Mouse (Mus musculus) neural tube, embryonic 15.5 days (tissue): Measurements from ENCODE around the gene Lrriq4. TPM values are rescaled to one million over a fixed set of nuclear protein-coding genes. Genes with fewer than 3 reads are reported as not detected.
A peak's percentile ranks its signal among the peaks of the same experiment; 100 is the strongest.

Source experiments
- ATAC-seq: fragments of 200-750 bp; cut with Nextera tagmentation; 2 replicates; pipeline ENCODE4 v1.8.0; 2017; ENCODE audit warnings: mild to moderate bottlenecking, moderate TSS enrichment, moderate library complexity; ENCODE audit not compliant: low FRiP score
- H3K27ac ChIP-seq: fragments of 300-500 bp; sonication (generic); replicated peaks from 2 replicates; pipeline ENCODE4 v1.5.1; 2015; ENCODE audit warnings: mild to moderate bottlenecking, inconsistent platforms
- H3K27me3 ChIP-seq: fragments of 300-500 bp; sonication (generic); replicated peaks from 2 replicates; pipeline ENCODE4 v1.6.1; 2015; ENCODE audit warnings: inconsistent platforms
- H3K36me3 ChIP-seq: fragments of 300-500 bp; sonication (generic); 2 replicates; pipeline ENCODE4 v1.6.1; 2015; ENCODE audit warnings: inconsistent platforms
- H3K4me1 ChIP-seq: fragments of 300-500 bp; sonication (generic); 2 replicates; pipeline ENCODE4 v1.6.1; 2015; ENCODE audit warnings: inconsistent platforms
- H3K4me2 ChIP-seq: fragments of 300-500 bp; sonication (generic); 2 replicates; pipeline ENCODE4 v1.6.1; 2015; ENCODE audit warnings: inconsistent platforms, mild to moderate bottlenecking, moderate library complexity
- H3K4me3 ChIP-seq: fragments of 300-500 bp; sonication (generic); replicated peaks from 2 replicates; pipeline ENCODE4 v1.5.1; 2015; ENCODE audit warnings: mild to moderate bottlenecking, inconsistent platforms
- H3K9ac ChIP-seq: fragments of 300-500 bp; sonication (generic); replicated peaks from 2 replicates; pipeline ENCODE4 v1.6.1; 2015; ENCODE audit warnings: mild to moderate bottlenecking, inconsistent platforms
- H3K9me3 ChIP-seq: fragments of 300-500 bp; sonication (generic); replicated peaks from 2 replicates; pipeline ENCODE4 v1.6.1; 2016; ENCODE audit warnings: inconsistent platforms
- WGBS: fragments of 180-500 bp; shearing (Covaris S2); methylation state at CpG from one replicate; pipeline ENCODE4 v1.1.7; 2015; ENCODE audit warnings: mixed read lengths; 5-methylcytosine and 5-hydroxymethylcytosine counted together
- polyA plus RNA-seq: library from polyadenylated mRNA; unstranded; fragments of >200 nt; fragmentation: Nextera tagmentation; extraction: Ambion mirVana; gene quantifications from 2 replicates; pipeline ENCODE4 v1.2.1, GENCODE M21; 2015

Lrriq4 gene
- polyA plus RNA-seq: not detected in 2 replicates

DNA sequence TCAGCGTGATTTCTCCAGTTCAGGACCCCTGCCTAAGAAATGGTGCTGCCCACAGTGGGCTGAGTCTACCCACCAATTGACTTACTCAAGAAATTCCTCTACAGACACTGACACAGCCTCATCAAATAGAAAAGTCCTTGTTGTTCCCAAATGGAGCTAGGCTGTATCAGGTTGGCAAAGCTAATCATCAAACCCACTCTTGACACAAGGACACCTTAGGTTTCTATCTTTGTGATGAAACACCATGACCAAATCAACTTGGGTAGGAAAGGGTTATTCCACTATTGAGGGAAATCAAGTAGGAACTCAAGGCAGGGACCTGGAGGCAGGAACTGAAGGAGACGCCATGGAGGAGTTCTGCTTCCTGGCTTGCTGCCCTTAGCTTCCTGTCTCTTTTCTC lies at the start of gene Lrriq4:
Gene Lrriq4, plus strand, starts transcription at position 301 of the 400 bp plus-strand sequence.
- Histone ChIP-seq H3K4me1 (peaks cover 3% of the 10 kb centered on the region), H3K4me2 (no peak within 1 kb of the TSS), H3K27me3 (0 out of 2 replicates have a peak, but pooled peaks cover 5% of the 10 kb centered on the region), H3K9ac (no peak within 1 kb of the TSS), H3K36me3 (no peaks in the 10 kb centered on the region), H3K9me3 (no peaks in the 10 kb centered on the region), H3K4me3 (no peak within 1 kb of the TSS), H3K27ac (no peak within 1 kb of the TSS)
- WGBS: 88% methylated on average over 2 of the region's 2 CpGs
- ATAC-seq: no peak

- H3K36me3 ChIP-seq: no peaks in the 10 kb centered on the region
These were observed 49.0 kb upstream of the Lrriq4 start for GRCm38 (mm10) chr3:30595111-30595832.

GRCm38 (mm10) chr3:30597271-30597670 lies 47.0 kb upstream of the Lrriq4 start:
- Histone ChIP-seq H3K27me3 (no peaks in the 10 kb centered on the region), H3K4me2 (no peak overlapping the region), H3K9ac (no peak overlapping the region), H3K4me3 (no peak overlapping the region), H3K27ac (no peak overlapping the region), H3K36me3 (no peaks in the 10 kb centered on the region), H3K4me1 (peaks cover 26% of the 10 kb centered on the region), H3K9me3 (no peaks in the 10 kb centered on the region)
- no peak for ATAC-seq
- 88% methylated on average over 7 of the region's 7 CpGs for WGBS

More at GRCm38 (mm10) chr3:30595111-30595832, 49.0 kb upstream of the Lrriq4 start:
- Histone ChIP-seq H3K27ac (peak overlapping the region; percentile 84), H3K9ac (peak overlapping the region; percentile 90), H3K4me1 (peaks cover 26% of the 10 kb centered on the region), H3K4me2 (peak overlapping the region; percentile 74), H3K27me3 (no peaks in the 10 kb centered on the region), H3K9me3 (no peaks in the 10 kb centered on the region), H3K4me3 (peak overlapping the region; percentile 82)
- ATAC-seq: peak; percentile 71
- WGBS: under 1% methylated on average over 62 of the region's 62 CpGs

- no peak for ATAC-seq
- peaks cover 9% of the 10 kb centered on the region for H3K36me3 ChIP-seq
- H3K27me3 ChIP-seq: no peaks in the 10 kb centered on the region
- peak within 1 kb of the TSS; percentile 55 for H3K9ac ChIP-seq
- H3K4me2 ChIP-seq: peak within 1 kb of the TSS; percentile 79
- H3K4me3 ChIP-seq: peak within 1 kb of the TSS; percentile 61
- peak within 1 kb of the TSS; percentile 78 for H3K27ac ChIP-seq
- WGBS: under 1% methylated on average over 32 of the region's 32 CpGs
- H3K4me1 ChIP-seq: peaks cover 40% of the 10 kb centered on the region
- H3K9me3 ChIP-seq: no peaks in the 10 kb centered on the region
These were observed 44.4 kb upstream of the Lrriq4 start, which contains the start of gene Actrt3 for GRCm38 (mm10) chr3:30599711-30600545. Gene Actrt3, minus strand, starts transcription at chr3:30599939.

- no peak for ATAC-seq
- WGBS: 0% methylated on average over 14 of the region's 14 CpGs
- H3K4me1 ChIP-seq: peaks cover 42% of the 10 kb centered on the region
- peak overlapping the region; percentile 78 for H3K27ac ChIP-seq
- H3K4me3 ChIP-seq: peak overlapping the region; percentile 61
- no peaks in the 10 kb centered on the region for H3K27me3 ChIP-seq
- H3K4me2 ChIP-seq: peak overlapping the region; percentile 79
- H3K9me3 ChIP-seq: no peaks in the 10 kb centered on the region
- peak overlapping the region; percentile 55 for H3K9ac ChIP-seq
- H3K36me3 ChIP-seq: peaks cover 10% of the 10 kb centered on the region
These were observed 43.6 kb upstream of the Lrriq4 start for GRCm38 (mm10) chr3:30600717-30601116.

- peak overlapping the region; percentile 77 for H3K27ac ChIP-seq
- H3K9ac ChIP-seq: no peak overlapping the region
- peak overlapping the region; percentile 61 for H3K4me3 ChIP-seq
- peaks cover 42% of the 10 kb centered on the region for H3K4me1 ChIP-seq
- H3K36me3 ChIP-seq: peaks cover 12% of the 10 kb centered on the region
- WGBS: under 1% methylated on average over 17 of the region's 17 CpGs
- H3K4me2 ChIP-seq: peak overlapping the region; percentile 79
- no peaks in the 10 kb centered on the region for H3K27me3 ChIP-seq
- peak; percentile 62 for ATAC-seq
- no peaks in the 10 kb centered on the region for H3K9me3 ChIP-seq
These were observed 43.1 kb upstream of the Lrriq4 start for GRCm38 (mm10) chr3:30601175-30601574.

- H3K9me3 ChIP-seq: no peaks in the 10 kb centered on the region
- WGBS: under 1% methylated on average over 13 of the region's 13 CpGs
- H3K27me3 ChIP-seq: no peaks in the 10 kb centered on the region
- peak overlapping the region; percentile 99 for H3K27ac ChIP-seq
- H3K4me2 ChIP-seq: peak overlapping the region; percentile 79
- peak overlapping the region; percentile 85 for H3K4me3 ChIP-seq
- no peak for ATAC-seq
- peak overlapping the region; percentile 86 for H3K9ac ChIP-seq
- H3K36me3 ChIP-seq: peaks cover 16% of the 10 kb centered on the region
- peaks cover 43% of the 10 kb centered on the region for H3K4me1 ChIP-seq
These were observed 42.7 kb upstream of the Lrriq4 start for GRCm38 (mm10) chr3:30601610-30602064.

DNA sequence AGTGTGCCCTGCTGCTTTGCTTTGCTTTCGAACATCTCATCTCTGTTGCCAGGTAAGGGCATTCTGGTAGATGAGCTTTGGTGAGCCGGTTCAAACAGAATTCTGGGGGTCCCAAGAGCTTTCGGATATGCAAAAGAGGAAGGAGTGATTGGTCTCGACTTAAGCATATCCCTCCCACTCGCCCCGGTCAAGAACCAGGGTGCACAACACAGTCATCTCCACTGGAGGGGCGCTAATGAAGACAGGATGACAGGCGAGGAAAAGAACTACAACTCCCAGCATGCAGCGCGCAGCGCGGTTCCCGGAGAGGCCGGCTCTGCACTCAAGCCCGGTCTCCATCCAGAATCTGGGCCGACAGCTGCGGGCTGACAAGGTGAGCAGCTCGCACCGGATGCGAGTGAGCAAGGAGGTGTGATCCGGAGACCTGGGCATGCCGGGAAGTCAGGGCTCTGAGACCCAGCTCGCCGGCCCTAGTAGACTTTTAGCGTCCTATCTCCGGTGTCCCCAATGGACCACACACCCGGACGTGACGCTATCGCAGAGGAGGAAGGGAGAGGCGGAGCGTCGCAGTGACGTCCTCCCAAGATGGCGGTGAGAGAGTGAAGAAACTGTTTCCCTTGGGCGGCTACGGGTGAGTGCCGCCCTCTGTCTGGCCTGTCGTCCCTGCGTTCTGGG lies 42.1 kb upstream of the Lrriq4 start, which contains the start of gene Mynn:
Gene Mynn, plus strand, starts transcription at position 1 of the 675 bp plus-strand sequence.
- ATAC-seq: peak; percentile 94
- Histone ChIP-seq H3K9me3 (no peaks in the 10 kb centered on the region), H3K4me1 (peaks cover 43% of the 10 kb centered on the region), H3K4me3 (peak within 1 kb of the TSS; percentile 85), H3K27me3 (no peaks in the 10 kb centered on the region), H3K27ac (peak within 1 kb of the TSS; percentile 99), H3K4me2 (peak within 1 kb of the TSS; percentile 79), H3K36me3 (peaks cover 18% of the 10 kb centered on the region), H3K9ac (peak within 1 kb of the TSS; percentile 86)
- WGBS: under 1% methylated on average over 40 of the region's 40 CpGs

- H3K27me3 ChIP-seq: no peaks in the 10 kb centered on the region
- peak overlapping the region; percentile 85 for H3K4me3 ChIP-seq
- H3K36me3 ChIP-seq: peaks cover 23% of the 10 kb centered on the region
- H3K9ac ChIP-seq: peak overlapping the region; percentile 86
- H3K4me1 ChIP-seq: peaks cover 45% of the 10 kb centered on the region
- WGBS: 0% methylated on average over 27 of the region's 27 CpGs
- peak overlapping the region; percentile 99 for H3K27ac ChIP-seq
- H3K9me3 ChIP-seq: no peaks in the 10 kb centered on the region
- peak overlapping the region; percentile 79 for H3K4me2 ChIP-seq
- ATAC-seq: no peak
These were observed 41.6 kb upstream of the Lrriq4 start for GRCm38 (mm10) chr3:30602740-30603098.

- Histone ChIP-seq H3K9me3 (no peaks in the 10 kb centered on the region), H3K9ac (peak overlapping the region; percentile 86), H3K4me1 (peaks cover 47% of the 10 kb centered on the region), H3K27ac (peak overlapping the region; percentile 99), H3K27me3 (no peaks in the 10 kb centered on the region), H3K36me3 (peaks cover 27% of the 10 kb centered on the region), H3K4me2 (peak overlapping the region; percentile 79), H3K4me3 (peak overlapping the region; percentile 85)
- ATAC-seq: no peak
- 25% methylated on average over 10 of the region's 10 CpGs for WGBS
These were observed 41.1 kb upstream of the Lrriq4 start for GRCm38 (mm10) chr3:30603256-30603655.

- WGBS: 90% methylated on average over 3 of the region's 3 CpGs
- H3K9me3 ChIP-seq: no peaks in the 10 kb centered on the region
- peaks cover 33% of the 10 kb centered on the region for H3K4me1 ChIP-seq
- H3K4me3 ChIP-seq: no peak overlapping the region
- no peak overlapping the region for H3K9ac ChIP-seq
- H3K27ac ChIP-seq: no peak overlapping the region
- H3K36me3 ChIP-seq: peaks cover 66% of the 10 kb centered on the region
- no peaks in the 10 kb centered on the region for H3K27me3 ChIP-seq
- ATAC-seq: no peak
- no peak overlapping the region for H3K4me2 ChIP-seq
These were observed 35.3 kb upstream of the Lrriq4 start for GRCm38 (mm10) chr3:30608999-30609398.
